Mouse (Mus musculus) left cerebral cortex, adult 18-20 months (tissue): ENCODE measurements around the gene Ifnab. TPM values are rescaled to one million over a fixed set of nuclear protein-coding genes. Genes with fewer than 3 reads are reported as not detected.

Source experiments
- DNase-seq, 2 experiments: peaks; one replicate each; pipeline ENCODE4 v3.0.0; 2021 to 2022; ENCODE audit warnings: low spot score in 2 of 2, mixed read lengths in 1 of 2
- long read RNA-seq, 2 experiments: library from polyadenylated mRNA; stranded (forward); transcript quantifications; one replicate each; pipeline ENCODE4 v2.0.0; 2021
- total RNA-seq, 2 experiments: library from RNA; stranded (reverse); gene quantifications; 2 replicates each; pipeline ENCODE4 v1.2.3; 2021

The Ifnab gene
- not detected for total RNA-seq
- long read RNA-seq, experiment 1, result 0 reads
- long read RNA-seq, experiment 2, result 0 reads

DNA sequence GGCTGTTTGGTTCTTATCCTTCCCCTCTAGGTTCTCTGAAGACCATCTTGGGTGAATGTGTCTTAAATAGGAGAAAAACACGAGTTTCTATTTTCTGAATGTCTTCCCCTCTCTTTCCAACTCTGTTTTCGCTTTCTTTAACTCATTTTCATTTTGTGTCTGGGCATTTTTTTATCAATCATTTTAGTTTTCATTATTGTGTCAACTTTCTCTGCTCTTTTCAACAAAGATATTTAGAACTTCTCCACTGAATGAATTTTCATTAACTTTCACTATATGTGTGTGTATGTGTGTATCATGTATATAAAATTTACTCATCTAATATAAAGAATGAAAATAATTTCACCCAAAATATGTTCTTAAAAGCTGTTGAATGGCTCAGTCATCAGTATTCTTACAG lies at the start of gene Ifnab:
TSS of gene Ifnab (minus strand) at position 101 of the 400 bp plus-strand sequence.
- DNase-seq, result no peak

DNA sequence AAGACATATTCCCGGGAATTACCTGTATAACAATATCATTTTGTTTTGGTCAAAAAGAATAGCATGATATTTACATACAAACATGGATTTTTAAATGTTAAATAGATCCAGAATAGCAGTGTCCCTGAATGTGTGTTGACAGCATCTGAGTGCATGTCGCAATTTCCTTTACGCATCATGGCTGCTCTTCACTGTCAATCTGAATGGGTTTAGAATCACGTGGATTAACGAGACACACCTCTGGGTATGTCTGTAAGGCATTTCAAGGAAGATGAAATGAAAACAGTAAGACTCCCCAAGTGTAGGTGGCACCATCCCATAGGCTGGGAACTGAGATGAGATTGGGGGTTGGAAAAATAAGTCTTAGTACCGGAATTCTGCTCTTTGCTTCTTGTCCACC lies 47.9 kb upstream of the Ifnab start:
- no peak for DNase-seq

DNA sequence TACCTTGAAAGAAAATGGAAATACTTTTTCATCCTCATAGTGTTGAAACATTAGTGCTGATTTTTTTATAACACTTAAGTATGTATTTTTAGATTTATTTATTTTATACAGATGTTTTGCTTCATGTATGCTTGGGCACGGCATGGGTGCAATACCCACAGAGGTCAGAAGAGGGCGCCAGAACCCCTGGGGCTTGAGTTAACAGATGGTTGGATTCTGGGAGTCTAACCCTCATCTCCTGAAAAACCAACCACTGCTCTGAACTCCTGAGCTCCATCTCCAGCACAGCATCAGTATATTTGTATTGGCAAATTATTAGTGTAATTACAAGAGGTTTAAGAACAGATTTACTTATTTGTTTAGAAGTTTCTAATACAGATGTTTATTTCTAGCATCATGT lies 47.3 kb upstream of the Ifnab start:
- peak; percentile 40 to 66 for DNase-seq

DNA sequence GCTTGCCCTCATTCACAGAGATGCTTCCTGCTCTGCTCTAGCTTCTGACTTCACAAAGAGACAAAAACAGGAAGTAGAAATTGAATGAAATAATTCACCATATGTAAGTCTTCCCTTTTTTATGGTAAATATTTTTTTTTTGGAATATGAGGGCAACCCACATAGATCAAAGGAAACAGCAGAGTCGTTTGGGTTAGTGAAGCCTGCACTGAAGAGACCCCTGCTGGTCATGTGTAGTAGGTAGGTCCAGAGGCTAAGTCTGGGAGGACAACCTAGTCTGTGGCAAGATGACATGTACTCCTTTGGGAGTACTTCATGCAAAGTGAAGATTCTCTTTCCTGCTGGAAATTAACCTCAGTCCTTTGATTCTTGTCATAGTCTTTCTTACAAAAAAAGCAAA lies 36.2 kb upstream of the Ifnab start:
- no peak for DNase-seq

DNA sequence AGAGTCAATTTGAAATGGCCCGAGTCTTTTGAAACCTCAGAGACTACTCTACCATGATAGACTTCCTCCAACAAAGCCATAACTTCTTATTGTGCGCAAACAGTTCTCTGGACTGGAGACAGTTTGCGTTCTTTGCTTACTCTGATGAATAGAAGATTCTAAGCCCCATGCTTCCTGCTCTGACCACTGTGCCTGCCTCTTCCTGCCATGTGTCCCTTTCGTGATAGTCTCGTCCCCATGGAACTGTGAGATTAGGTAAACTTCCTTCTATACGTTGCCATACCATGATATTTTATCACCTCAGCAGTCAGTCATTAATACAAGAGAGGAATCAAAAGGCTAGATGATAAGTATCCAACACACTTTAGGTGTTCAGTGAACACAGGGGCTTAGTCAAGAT lies 35.6 kb upstream of the Ifnab start:
- DNase-seq, result no peak

DNA sequence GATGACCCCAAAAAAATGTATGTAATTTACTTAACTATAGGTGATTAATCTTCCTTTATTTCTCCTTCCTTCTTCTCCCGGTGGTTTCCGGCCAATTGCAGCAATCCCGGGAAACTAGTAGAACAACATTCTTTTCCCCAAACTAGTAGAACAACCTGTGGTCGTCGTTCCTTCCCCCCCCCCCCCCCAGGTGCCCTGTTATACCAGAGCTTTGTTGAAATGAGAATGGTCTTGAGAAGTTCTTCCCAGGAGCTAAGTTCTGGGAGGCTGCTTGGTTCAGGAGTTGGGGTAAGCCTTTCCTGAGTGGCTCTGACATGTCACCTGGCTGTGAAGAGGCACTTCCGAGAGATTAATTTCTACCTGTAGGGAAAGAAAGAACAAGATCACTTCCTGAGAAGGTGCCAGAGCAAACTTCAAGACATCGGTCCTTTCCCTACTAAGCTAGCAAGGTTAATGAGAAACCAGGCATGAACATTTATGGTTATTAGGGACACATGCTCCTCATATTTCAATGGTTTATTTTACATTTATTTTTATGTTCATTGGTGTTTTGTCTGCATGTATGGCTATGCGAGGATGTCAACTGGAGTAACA lies 32.4 kb upstream of the Ifnab start:
- DNase-seq, result no peak

DNA sequence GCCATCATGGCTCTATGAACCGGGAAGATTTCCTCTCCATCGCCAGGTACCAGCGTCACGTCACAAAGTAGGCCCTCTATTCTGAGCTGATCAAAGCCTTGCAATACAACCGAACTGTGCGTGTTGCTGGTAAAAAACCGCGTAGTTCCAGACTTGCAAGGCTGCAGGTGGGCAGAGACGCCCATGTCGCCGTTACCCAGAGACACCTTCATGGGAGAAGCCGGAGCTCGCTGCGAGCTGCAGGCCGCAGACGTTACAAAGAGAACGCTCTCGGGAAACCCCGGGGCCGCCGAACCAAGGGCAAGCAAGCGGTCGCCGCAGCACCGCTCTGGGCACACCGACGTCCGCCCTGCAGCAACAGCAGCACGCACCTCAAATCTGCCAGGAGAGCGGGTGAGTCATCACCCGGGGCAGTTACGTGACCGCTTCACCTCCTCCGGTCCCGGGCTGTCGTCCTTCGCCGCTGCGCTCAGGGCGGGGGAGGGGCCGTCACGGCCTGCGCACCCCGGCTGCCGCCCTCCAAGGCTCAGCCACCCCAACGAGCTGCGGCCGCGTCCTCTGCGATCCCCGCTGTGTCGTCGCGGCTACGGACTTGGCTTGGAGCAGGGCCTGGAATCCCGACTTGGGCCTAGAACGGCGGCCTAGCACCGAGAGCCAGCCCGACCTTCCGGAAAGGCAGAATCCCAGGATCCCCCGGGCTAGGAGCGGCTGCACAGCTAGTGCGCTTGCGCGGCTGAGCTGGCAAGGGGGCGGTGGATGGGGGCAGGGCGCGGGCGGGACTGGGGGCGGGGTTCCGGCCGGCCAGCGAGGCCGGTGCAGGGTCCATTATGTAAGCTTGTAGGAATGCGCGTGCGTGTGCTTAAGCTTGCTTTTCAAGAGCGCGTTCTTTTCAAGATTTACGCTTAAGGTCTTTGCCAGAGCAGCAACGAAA lies 30.9 kb upstream of the Ifnab start, which contains the start of the genes Gm26566 and Klhl9:
TSS of gene Gm26566 (plus strand) at position 15 of the 931 bp plus-strand sequence.
TSS of gene Klhl9 (minus strand) at position 675 of the 931 bp plus-strand sequence.
- DNase-seq, result peak; percentile 84 to 91

DNA sequence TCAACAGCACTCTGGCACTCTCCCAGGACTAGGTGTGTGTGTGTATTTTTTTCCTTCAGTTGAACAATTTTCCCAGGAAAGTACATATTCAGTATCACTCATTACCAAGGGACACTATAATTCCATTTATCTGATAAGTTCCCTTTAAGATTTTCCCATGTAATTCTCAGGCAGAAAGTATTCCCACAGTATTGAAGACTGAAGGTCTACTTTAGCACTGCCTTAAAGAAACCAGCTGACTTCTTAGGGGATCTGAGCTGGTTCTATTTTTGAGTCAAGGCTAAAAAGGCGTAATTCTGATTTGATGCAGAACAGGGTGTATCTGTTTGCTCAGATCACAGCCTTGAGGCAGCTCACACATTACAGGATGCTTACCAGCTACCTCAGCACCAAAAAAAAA lies 27.6 kb upstream of the Ifnab start:
- DNase-seq, result no peak

DNA sequence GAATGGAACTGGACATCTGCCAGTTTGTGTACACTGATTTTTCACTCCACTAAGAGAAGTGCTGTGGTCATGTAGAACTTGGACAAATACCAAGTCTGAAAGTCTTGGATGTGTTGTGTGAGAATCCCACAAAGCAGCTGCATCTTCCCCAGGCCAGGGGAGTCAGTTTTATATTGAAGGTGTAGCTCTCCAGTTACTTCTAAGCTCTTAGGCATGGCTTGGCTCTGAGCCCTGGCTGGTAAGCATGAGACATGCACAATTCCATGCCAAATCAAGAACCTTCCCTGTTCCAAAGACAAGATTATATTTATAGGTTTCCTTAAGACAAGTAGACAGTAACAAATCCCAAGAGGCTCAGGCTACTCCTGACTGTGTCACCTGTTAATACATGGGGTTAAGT lies 23.9 kb upstream of the Ifnab start:
- DNase-seq, result no peak

DNA sequence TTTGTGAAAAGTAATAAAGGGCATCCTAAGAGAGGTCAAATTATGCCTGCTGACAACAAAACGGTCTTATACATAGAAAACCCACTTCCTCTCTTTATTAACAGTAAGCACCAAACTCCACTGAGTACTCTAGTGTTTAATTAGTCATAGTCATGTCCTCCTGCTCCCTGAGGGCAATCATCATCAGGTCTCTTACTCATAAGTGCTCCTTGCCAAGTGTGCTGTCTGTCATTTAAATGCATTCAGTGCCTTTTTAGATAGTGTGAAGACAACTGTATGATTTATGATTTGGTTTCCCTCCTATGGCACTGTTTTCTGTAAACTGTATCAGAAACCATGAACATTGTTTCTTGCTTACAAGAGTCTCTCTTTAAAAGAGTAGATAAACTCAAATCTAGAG lies 23.1 kb upstream of the Ifnab start:
- no peak for DNase-seq

DNA sequence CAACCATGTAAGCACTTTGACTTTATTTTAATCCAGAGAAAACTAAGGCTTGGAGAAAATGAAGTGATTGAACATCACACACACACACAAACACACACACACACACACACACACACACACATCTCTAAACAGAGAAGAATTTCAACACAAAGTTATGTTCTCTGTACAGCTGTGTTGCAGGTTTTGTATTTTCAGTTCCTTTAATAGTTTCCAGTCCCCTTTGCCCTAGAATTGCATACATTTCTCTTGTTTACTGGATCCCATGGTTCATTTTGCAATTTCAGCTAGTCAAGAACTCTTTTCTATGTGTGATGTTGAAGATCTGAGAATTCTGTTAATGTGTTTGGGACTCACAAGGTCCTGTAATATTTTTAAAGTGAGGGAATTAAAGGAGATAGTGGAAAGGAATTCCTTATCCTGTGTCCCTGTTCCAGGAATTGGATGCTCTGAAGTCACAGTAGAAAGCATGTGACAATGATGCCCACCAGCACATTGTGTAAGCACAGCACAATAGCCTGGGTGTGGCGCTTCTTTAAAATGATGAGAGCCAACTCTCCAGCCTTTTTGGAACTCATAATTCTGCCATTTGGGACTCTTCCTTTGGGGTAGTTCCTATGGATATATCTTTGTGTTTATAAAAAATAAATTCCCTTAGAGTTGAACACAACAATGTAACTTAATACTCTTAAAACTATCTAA lies 16.1 kb upstream of the Ifnab start:
- no peak for DNase-seq

DNA sequence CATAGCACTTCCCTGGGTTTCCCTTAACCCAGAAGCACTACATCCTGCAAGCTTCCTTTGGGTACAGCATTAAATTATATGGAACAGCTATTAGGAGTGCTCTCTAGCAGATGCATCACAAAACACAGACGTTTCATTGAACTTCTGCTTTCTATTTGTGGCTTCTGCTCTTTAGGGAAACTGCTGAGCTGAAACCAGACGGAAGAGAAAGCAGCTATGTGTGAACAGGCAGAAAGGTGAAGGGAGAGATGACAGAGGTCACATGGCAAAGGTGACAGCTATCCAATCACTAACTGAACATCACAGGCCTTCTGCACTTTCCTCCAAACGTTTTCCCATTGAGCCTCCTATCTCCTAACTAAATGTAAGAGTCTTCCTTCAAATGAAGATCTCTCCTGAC lies 14.8 kb upstream of the Ifnab start:
- no peak for DNase-seq

DNA sequence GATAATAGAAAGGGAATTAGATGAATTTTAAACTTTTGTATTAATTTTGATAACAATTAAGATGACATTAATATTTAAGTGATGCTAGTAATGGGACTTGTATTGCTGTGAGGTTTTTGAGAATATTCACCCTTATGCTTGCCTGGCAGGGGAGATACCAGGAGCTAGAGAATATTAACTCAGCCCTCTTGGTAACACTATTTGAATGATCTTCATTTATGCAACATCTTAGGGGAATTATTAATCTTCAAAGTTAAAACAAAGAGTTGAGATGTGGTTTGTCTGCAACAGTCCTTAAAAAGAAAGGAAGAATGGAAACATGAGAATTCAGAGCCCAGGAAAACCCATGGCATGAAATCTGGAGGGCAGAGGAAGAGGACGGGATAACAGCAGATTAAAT lies 8.1 kb upstream of the Ifnab start:
- DNase-seq, result no peak

DNA sequence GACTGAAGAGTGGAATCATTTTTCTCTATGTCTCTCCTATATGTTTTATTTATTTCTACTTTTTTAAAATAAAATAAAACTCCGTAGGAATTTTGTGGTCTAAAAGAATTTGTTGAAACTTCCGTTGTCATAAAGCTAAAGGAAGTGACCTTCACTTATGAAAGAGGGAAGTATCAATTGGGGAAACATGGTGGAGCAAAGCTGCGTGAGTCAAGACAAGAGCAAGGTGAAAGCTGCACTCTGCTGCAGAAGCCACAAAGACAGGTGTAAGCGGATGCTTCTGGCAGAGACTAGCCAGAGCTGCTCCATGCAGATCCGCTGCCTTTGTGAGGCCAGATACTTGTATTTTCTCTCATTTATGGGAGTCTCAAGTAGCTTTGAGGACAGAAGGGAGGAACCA lies 7.6 kb upstream of the Ifnab start:
- DNase-seq, result no peak

DNA sequence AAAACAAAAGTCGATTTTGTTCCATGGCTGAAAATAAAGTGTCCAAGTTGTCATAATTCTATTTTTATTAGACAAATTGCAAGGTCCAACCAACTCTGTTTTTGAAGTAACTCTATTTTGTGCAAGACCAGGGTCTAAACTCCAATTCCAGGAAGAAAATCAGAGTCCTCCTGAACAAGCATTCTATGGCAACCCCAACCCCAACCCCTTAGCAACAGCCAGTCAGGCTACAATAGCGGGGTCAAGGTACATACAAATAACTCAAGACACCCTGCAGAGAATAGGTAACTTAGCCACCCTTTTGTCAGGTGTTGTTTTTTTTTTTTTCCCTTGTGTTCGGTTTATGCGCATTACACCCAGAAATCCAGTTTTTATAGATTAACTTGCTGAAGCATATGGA lies 6.6 kb upstream of the Ifnab start:
- DNase-seq, result no peak

DNA sequence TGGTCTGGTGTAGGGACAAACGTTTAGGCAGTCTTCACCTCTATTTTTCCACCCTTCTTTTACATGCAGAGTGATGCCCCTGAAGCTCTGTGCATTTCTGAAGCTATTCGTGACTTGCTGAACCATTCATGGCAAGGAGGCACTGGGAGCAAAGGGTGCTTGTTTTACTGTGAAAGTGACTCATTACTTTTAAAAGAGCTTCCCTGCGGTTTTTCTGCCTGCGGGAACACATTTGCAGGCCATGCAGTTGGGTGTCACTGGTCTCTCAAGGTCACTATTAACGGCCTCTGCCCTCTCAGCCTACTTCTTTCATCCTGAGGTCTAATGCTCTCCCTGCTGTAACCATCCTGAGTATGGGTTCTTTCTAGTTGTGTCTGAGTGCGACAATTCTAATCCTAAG lies 5.9 kb upstream of the Ifnab start:
- DNase-seq, result no peak

DNA sequence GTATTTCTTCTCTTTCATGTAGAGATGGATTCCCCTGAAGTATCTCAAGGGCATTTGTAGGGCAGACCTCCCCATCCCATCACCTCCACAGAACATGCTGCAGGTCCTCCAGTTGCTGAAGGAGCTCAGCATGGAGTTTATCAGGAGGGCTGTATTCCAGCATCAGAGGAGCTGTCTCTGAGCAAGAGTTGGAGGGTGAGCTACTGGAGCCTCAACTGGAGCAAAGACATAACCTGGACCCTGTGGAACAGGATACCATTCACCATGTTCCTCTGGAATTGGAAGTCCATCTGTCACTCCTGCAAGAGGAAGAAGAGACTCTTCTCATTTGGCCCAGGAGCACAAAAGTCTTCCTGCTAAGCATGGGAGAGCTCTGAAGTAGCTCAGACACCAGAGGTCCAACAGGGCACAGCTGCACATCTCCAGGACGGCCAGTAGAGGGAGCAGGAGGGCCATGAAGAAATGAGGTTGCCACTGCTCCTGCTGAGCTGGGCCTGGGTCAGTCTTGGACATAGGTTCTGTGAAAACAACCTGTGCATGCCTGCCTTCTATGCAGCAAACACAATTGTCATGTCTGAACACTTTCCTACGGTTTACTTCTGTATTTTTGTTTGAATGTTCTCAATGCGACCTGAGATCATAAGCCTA lies 5.2 kb upstream of the Ifnab start:
- DNase-seq, result peak; percentile 73 to 81

DNA sequence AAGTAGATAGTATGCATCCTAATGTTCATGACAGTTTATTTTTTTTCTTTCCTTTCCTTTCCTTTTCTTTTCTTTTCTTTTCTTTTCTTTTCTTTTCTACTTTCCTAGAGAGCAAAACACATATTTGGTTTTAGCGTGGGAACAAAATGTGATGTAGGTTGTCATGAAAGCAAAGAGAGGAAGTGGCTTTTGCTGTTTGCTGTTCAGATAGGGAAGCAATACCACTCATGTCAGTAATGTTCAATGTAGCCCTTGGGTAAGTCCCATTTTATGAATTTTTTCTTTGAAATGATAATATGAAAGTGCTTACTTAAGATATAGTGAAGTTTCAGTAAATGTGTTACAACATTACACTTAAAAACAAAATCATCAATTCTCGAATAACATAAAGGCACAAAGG lies 2.2 kb upstream of the Ifnab start:
- DNase-seq, result no peak

DNA sequence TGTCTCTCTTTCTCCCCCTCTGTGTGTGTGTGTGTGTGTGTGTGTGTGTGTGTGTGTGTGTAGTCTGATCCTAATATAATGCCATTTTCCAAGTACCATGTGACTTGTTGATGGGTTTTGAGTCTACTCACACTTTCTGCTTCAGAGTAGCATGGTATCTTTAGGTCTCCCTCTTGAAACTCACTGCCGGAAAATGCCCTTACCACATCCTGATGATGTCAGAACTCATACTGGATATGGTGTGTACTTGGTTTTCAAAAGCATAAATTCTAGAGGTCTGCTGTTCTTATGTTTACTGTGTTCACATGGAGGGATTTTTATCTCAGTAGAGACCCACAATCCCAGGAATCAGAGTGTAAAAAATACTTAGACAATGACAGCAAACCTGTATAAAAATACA lies 1.4 kb upstream of the Ifnab start:
- DNase-seq, result no peak

DNA sequence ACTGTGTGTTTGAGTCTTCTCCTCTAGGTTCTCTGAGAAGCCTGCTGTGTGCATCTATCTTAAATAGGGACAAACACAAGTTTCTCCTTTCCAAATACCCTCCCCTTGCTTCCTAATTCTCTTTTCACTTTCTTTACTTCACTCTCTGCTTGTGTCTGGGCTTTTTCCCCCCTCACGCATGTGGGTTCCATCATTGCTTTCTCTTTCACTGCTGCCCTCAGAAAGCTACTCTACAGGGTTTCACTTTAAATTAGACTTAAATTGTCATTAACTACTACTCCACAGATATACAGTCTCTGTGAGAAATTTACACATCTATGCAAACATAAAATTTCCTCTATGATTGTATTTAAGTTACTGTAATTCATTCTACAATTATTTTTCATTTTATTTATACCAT lies 7.3 kb downstream of the Ifnab start, which contains the start of gene Ifna2:
TSS of gene Ifna2 (minus strand) at position 101 of the 400 bp plus-strand sequence.
- no peak for DNase-seq

DNA sequence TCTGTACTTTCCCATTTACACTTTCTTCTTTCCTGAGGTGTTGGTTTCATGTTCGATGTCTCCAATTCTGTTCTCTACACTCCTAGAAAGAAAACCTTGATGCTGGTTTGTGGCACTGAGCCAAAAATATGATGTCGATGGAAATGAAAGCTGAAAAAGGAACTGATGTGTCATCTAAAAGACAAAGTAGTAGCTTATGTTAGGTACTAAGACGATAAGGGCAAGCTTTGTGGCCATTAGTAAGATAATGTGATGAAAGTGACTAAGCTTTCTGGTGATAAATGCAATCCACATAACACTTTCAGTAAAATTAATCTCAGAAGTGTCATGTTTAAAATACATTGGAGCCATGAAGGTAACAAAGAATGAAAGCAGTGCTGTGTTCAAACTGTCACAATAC lies 9.8 kb downstream of the Ifnab start:
- DNase-seq, result no peak
